Mouse (Mus musculus) CH12.LX (cell line): Measurements from ENCODE around the gene Dhx58. TPM values are rescaled to one million over a fixed set of nuclear protein-coding genes. Genes with fewer than 3 reads are reported as not detected.

Experiments used
- DNase-seq: peaks from one replicate; pipeline ENCODE4 v3.0.0-alpha.2; 2013; ENCODE audit errors: extremely low read depth
- H3K27ac ChIP-seq: 2 replicates; pipeline ENCODE4 v1.5.1; 2012; ENCODE audit warnings: low read depth, mild to moderate bottlenecking, control low read depth, moderate library complexity; ENCODE audit not compliant: insufficient read depth
- H3K27me3 ChIP-seq: replicated peaks from 2 replicates; pipeline ENCODE3; 2012; ENCODE audit warnings: inconsistent platforms
- H3K36me3 ChIP-seq, 2 experiments: replicated peaks in 1 of 2; 2 replicates each; pipeline versions ENCODE3 to v1.6.1; 2012; ENCODE audit warnings: inconsistent platforms in 1 of 2, low read length in 1 of 2, mild to moderate bottlenecking in 1 of 2, mixed read lengths in 1 of 2, moderate library complexity in 1 of 2; ENCODE audit not compliant: control insufficient read depth in 1 of 2, insufficient read depth in 1 of 2
- H3K4me1 ChIP-seq, 2 experiments: 2 replicates each; pipeline ENCODE4 v1.6.1; 2012; ENCODE audit warnings: inconsistent platforms in 1 of 2, moderate library complexity in 1 of 2; ENCODE audit not compliant: insufficient read depth in 2 of 2, control insufficient read depth in 1 of 2
- H3K4me2 ChIP-seq: 2 replicates; pipeline ENCODE4 v1.6.1; 2012; ENCODE audit warnings: low read depth, mild to moderate bottlenecking, control low read depth; ENCODE audit not compliant: poor library complexity, insufficient read depth, severe bottlenecking
- H3K4me3 ChIP-seq, 3 experiments: fragments of 150-350 bp in 1 of 3; sonication (generic) in 1 of 3; replicated peaks in 1 of 3; 2 replicates each; pipeline versions ENCODE3 to v1.5.1; 2011 to 2012; ENCODE audit warnings: low read depth in 2 of 3, low read length in 2 of 3, mild to moderate bottlenecking in 2 of 3, moderate library complexity in 2 of 3, control low read depth in 1 of 3, improper control_type of control experiment in 1 of 3, inconsistent platforms in 1 of 3, mixed read lengths in 1 of 3; ENCODE audit not compliant: poor library complexity in 1 of 3
- H3K79me2 ChIP-seq: replicated peaks from 2 replicates; pipeline ENCODE4 v1.6.1; 2012; ENCODE audit warnings: mild to moderate bottlenecking, moderate library complexity; ENCODE audit not compliant: control insufficient read depth, poor library complexity, insufficient read depth, severe bottlenecking; ENCODE audit errors: extremely low read depth
- H3K9ac ChIP-seq: 2 replicates; pipeline ENCODE4 v1.6.1; 2012; ENCODE audit warnings: low read depth, mild to moderate bottlenecking, control low read depth, moderate library complexity; ENCODE audit not compliant: insufficient read depth
- H3K9me3 ChIP-seq: replicated peaks from 2 replicates; pipeline ENCODE3; 2012; ENCODE audit warnings: low read length, inconsistent platforms, mixed read lengths
- BHLHE40 ChIP-seq: IDR thresholded peaks from 2 replicates; pipeline ENCODE4 v1.6.1; 2011; ENCODE audit warnings: mild to moderate bottlenecking, low read depth, low read length, improper control_type of control experiment
- CHD2 ChIP-seq: IDR thresholded peaks from 2 replicates; pipeline ENCODE4 v1.6.1; 2011; ENCODE audit warnings: low read length, improper control_type of control experiment
- ETS1 ChIP-seq: conservative IDR thresholded peaks from 2 replicates; pipeline ENCODE4 v1.6.1; 2012; ENCODE audit warnings: low read depth, mild to moderate bottlenecking, inconsistent platforms, low read length, improper control_type of control experiment, moderate library complexity
- GABPA ChIP-seq: IDR thresholded peaks from 2 replicates; pipeline ENCODE4 v1.6.1; 2012; ENCODE audit warnings: low read depth, low read length, improper control_type of control experiment, inconsistent platforms; ENCODE audit not compliant: insufficient replicate concordance
- JUN ChIP-seq: IDR thresholded peaks from 2 replicates; pipeline ENCODE4 v1.6.1; 2011; ENCODE audit warnings: low read depth, mild to moderate bottlenecking, low read length, improper control_type of control experiment, moderate library complexity; ENCODE audit not compliant: insufficient read depth
- MAZ ChIP-seq: IDR thresholded peaks from 2 replicates; pipeline ENCODE4 v1.6.1; 2012; ENCODE audit warnings: low read depth, mild to moderate bottlenecking, inconsistent platforms, low read length, improper control_type of control experiment, moderate library complexity
- MEF2A ChIP-seq: IDR thresholded peaks from 2 replicates; pipeline ENCODE4 v1.6.1; 2014; ENCODE audit warnings: low read depth, mild to moderate bottlenecking, inconsistent platforms, low read length, improper control_type of control experiment, borderline replicate concordance
- MYC ChIP-seq: IDR thresholded peaks from 2 replicates; pipeline ENCODE4 v1.6.1; 2011; ENCODE audit warnings: low read depth, mild to moderate bottlenecking, improper control_type of control experiment, low read length
- PAX5 ChIP-seq: IDR thresholded peaks from 2 replicates; pipeline ENCODE4 v1.6.1; 2012; ENCODE audit warnings: low read length, inconsistent platforms, mixed read lengths
- POLR2A ChIP-seq: IDR thresholded peaks from 2 replicates; pipeline ENCODE4 v1.6.1; 2011; ENCODE audit warnings: low read depth, mild to moderate bottlenecking, improper control_type of control experiment, low read length
- RAD21 ChIP-seq: IDR thresholded peaks from 2 replicates; pipeline ENCODE4 v1.6.1; 2011; ENCODE audit warnings: low read depth, mild to moderate bottlenecking, low read length, improper control_type of control experiment, moderate library complexity
- RCOR1 ChIP-seq: conservative IDR thresholded peaks from 2 replicates; pipeline ENCODE4 v1.6.1; 2012; ENCODE audit warnings: low read depth, mild to moderate bottlenecking, inconsistent platforms, low read length, improper control_type of control experiment
- SIN3A ChIP-seq: IDR thresholded peaks from 2 replicates; pipeline ENCODE4 v1.6.1; 2012; ENCODE audit warnings: low read length, improper control_type of control experiment, inconsistent platforms
- SMC3 ChIP-seq: IDR thresholded peaks from 2 replicates; pipeline ENCODE4 v1.6.1; 2011; ENCODE audit warnings: low read depth, low read length, improper control_type of control experiment
- TBP ChIP-seq: conservative IDR thresholded peaks from 2 replicates; pipeline ENCODE4 v1.6.1; 2011; ENCODE audit warnings: low read depth, low read length, improper control_type of control experiment
- UBTF ChIP-seq: IDR thresholded peaks from 2 replicates; pipeline ENCODE4 v1.6.1; 2012; ENCODE audit warnings: low read depth, mild to moderate bottlenecking, inconsistent platforms, low read length, improper control_type of control experiment, moderate library complexity
- ZMIZ1 ChIP-seq: IDR thresholded peaks from 2 replicates; pipeline ENCODE4 v1.6.1; 2012; ENCODE audit warnings: low read depth, mild to moderate bottlenecking, inconsistent platforms, low read length, improper control_type of control experiment
- ZNF384 ChIP-seq: IDR thresholded peaks from 2 replicates; pipeline ENCODE4 v1.6.1; 2012; ENCODE audit warnings: low read depth, low read length, improper control_type of control experiment, inconsistent platforms
- dilution Hi-C: fragments of 300-500 bp; cut with MboI; formaldehyde crosslinking; loops from 2 replicates; pipeline ENCODE4 v1.14.3; 2020; ENCODE audit warnings: low sequenced_read_pairs; ENCODE audit not compliant: extremely low pct_unique_long_range_greater_than_20kb, extremely low pct_ligation_motif_present
- in situ Hi-C: fragments of 300-500 bp; cut with MboI; formaldehyde crosslinking; loops from 3 replicates; pipeline ENCODE4 v1.14.3; 2019; ENCODE audit warnings: low sequenced_read_pairs, low pct_ligation_motif_present, low pct_unique_long_range_greater_than_20kb, mixed read lengths
- polyA plus RNA-seq: library from polyadenylated mRNA; unstranded; fragments of >175 nt; gene quantifications from 2 replicates; pipeline ENCODE4 v1.2.1, GENCODE M21; 2012; ENCODE audit warnings: low read depth; ENCODE audit not compliant: insufficient read length
- total RNA-seq, 2 experiments: library from RNA; depleted of rRNA; stranded (reverse); fragments of 300-350 nt in 1 of 2; fragments of >200 nt in 1 of 2; gene quantifications; 2 replicates each; pipeline ENCODE4 v1.2.3; 2012 to 2014

The Dhx58 gene
- total and polyA plus RNA-seq, 3 experiments: 6.3 to 15.7 (median 6.4) TPM

DNA sequence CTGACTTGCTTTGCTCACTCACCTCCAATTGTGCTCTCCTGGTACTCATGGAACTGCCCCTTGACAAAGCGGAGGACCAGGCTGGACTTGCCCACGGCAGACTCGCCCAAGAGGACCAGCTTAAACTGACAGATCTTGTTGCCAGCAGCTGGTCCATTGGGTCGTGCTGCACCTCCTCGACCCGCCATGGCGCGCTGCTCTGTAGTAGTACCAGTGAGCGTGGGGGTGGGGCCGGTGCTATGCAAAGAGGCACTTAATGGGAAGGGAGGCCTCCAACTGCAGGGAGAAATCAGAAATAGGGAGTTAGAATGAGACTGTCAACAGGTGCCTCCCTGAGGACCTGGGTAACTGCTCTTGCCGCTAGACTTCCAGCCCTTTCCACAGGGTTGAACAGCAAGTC, 15.8 kb upstream of the Dhx58 start:
- DNase-seq: no peak
- peaks cover 8 to 48% of the 10 kb centered on the region in 2 experiments for H3K4me1 ChIP-seq
- dilution Hi-C loops (no loop called here), in situ Hi-C loops (no loop called here)
- TF ChIP-seq UBTF: no peak
- no peak for TF ChIP-seq SMC3
- no peak for TF ChIP-seq JUN
- TF ChIP-seq MYC: no peak
- no peak for TF ChIP-seq TBP
- no peak overlapping the region for H3K4me3 ChIP-seq
- H3K27ac ChIP-seq: no peak overlapping the region
- H3K27me3 ChIP-seq: no peaks in the 10 kb centered on the region
- H3K9ac ChIP-seq: no peak overlapping the region
- H3K9me3 ChIP-seq: no peaks in the 10 kb centered on the region
- peaks cover 30% of the 10 kb centered on the region for H3K79me2 ChIP-seq
- no peak overlapping the region for H3K4me2 ChIP-seq
- peaks cover 47 to 92% of the 10 kb centered on the region in 2 experiments for H3K36me3 ChIP-seq

GRCm38 (mm10) chr11:100719312-100719711, 15.2 kb upstream of the Dhx58 start:
- no peak for DNase-seq
- H3K36me3 ChIP-seq: peaks cover 52 to 92% of the 10 kb centered on the region in 2 experiments
- no peak for TF ChIP-seq ZNF384
- no peak for TF ChIP-seq UBTF
- no peak for TF ChIP-seq CHD2
- TF ChIP-seq SMC3: no peak
- TF ChIP-seq MAZ: no peak
- peaks cover 29% of the 10 kb centered on the region for H3K79me2 ChIP-seq
- no peak overlapping the region for H3K9ac ChIP-seq
- H3K4me1 ChIP-seq: peaks cover 8 to 42% of the 10 kb centered on the region in 2 experiments
- in situ Hi-C loops (no loop called here), dilution Hi-C loops (no loop called here)
- no peaks in the 10 kb centered on the region for H3K9me3 ChIP-seq
- H3K4me2 ChIP-seq: no peak overlapping the region
- H3K27ac ChIP-seq: no peak overlapping the region
- H3K27me3 ChIP-seq: no peaks in the 10 kb centered on the region
- no peak overlapping the region for H3K4me3 ChIP-seq

DNA sequence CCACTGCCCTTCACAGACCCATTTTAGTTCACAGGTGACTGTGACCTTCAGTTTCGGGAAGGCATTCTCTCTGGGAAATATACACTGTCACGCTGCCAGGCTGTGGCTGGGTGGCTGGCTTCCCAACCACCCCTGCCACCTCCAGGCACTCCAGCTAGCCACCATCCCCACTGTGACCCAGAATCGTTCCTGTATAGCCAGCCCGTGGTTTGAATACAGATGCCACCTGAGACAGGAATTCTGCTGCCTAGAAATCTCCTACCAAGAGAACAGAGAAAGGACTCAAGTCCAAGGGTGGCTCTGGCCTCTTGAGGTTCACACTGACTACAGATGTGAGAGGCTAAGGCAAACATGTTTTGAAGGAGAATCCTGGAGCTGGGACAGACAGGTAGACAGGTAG, 14.8 kb upstream of the Dhx58 start:
- H3K27me3 ChIP-seq: no peaks in the 10 kb centered on the region
- no peak overlapping the region for H3K4me3 ChIP-seq
- H3K9me3 ChIP-seq: no peaks in the 10 kb centered on the region
- H3K4me2 ChIP-seq: no peak overlapping the region
- no peak overlapping the region for H3K9ac ChIP-seq
- peaks cover 8 to 38% of the 10 kb centered on the region in 2 experiments for H3K4me1 ChIP-seq
- no peak for DNase-seq
- H3K27ac ChIP-seq: no peak overlapping the region
- dilution Hi-C loops: no loop called here
- TF ChIP-seq ZNF384 (no peak), RAD21 (no peak), ZMIZ1 (no peak), GABPA (no peak), SIN3A (no peak), ETS1 (no peak), BHLHE40 (no peak), MYC (no peak), PAX5 (no peak), POLR2A (no peak), MEF2A (no peak), RCOR1 (no peak)
- H3K79me2 ChIP-seq: peaks cover 29% of the 10 kb centered on the region
- peaks cover 54 to 93% of the 10 kb centered on the region in 2 experiments for H3K36me3 ChIP-seq
- in situ Hi-C loops: no loop called here
